Mouse (Mus musculus) thymus, postnatal 4 days (tissue): Measurements from ENCODE around the gene Rnf187.

Source experiments
- DNase-seq: peaks from one replicate; pipeline ENCODE4 v3.0.0; 2021

The Rnf187 gene

DNA sequence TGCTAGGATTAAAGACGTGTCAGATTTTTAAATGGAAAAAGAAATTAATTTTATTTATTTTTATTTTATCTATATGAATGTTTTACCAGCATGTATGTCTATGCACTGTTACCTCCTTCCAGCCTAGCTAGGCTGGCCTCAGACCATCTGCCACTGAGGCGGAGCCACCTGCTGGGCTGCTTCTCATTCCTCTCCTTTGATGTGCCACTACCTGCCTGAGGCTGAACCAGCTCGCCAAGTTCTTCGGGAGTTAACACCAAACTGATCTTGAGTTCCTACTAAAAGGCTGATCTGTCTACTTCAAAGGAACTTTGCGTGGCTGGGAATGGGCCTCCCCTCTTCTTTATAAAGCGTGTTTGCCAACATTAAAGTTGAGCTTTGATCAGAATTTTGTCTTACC is 44.3 kb downstream of the Rnf187 start:
- DNase-seq, result peak; percentile 61

DNA sequence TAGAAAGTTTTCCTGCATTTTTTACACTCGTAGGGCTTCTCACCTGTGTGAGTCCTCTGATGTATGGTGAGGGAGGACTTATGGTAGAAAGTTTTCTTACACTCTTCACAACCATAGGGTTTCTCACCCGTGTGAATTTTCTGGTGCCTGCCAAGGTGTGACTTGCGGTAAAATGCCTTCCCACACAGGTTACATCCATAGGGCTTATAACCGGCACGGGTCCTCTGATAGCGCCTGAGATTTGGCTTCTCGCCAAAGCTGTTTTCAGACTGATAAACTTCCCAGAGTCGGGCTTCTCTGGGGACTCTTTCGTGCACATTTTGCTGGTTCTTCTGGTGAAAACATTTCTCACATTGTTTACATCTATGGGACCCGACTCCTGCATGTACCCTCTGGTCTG is 48.2 kb downstream of the Rnf187 start:
- DNase-seq, result no peak

DNA sequence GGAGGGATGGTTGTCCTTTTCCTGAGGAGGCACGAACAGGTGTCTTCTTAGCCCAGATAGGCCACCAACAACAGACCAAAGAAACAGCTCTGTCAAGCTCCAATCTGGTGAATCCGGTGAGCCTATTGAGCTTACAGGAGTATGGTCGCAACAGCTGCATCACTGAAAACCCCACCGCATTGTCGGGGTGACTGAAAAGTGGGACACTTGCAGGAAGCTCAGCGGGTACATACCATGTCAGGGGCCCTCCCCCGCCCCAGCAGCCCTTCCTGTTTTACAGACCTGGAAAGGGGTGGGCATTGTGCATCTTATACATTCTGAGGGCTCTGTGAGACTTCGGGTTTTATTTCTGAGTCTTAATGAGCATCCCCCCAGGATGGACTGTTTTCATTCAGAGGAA is 55.0 kb downstream of the Rnf187 start:
- peak; percentile 86 for DNase-seq
